ENCODE assay signal across 16 mouse cellular contexts in the genomic region with DNA sequence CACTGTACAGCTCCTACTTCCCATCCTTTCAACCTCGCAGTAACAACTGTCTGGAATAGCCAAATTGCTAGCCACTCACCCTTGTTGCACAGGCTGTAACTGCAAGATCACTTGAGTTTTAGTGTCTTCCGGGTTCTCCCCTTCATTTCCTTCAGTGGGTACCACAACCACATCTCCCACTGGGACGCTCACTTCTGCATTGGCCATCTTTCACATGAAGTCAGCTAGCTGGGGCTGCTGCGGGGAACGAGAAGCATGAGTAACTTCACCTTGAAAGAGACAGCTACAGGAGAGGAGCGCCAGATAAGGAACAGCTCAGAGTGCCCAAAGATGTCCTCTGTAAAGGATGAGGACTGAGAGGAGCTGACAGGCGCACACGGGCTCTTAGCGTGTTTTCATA. TPM values are rescaled to one million over a fixed set of nuclear protein-coding genes. Genes with fewer than 3 reads are reported as not detected.
A peak's percentile ranks its signal among the peaks of the same experiment; 100 is the strongest.
DNase-seq lines count a peak whose midpoint lies in the region.
"Had no signal": no experiment of that assay in that cellular context is flagged by ENCODE, and none has a peak within 500 bp of the region (broad histone marks: within the 10 kb centered on the region; RNA-seq: fewer than 3 reads in every experiment).

No protein-coding gene starts in this region.

- peak; percentile 46 for DNase-seq in adrenal gland, postnatal 14 days
- DNase-seq in adrenal gland, postnatal 10 days = no peak
- DNase-seq in spleen, adult 18-20 months = peak; percentile 39 to 49
- no peak for DNase-seq in spleen, adult 12 weeks (ENCODE audit: low spot score)
- peak; percentile 77 for DNase-seq in spleen, postnatal 36 days (ENCODE audit: low spot score in 2 of 2)
- no peak for DNase-seq in layer of hippocampus, adult 9-11 months
- DNase-seq: cerebellum, adult 2 months; cerebellum, postnatal 14 days; embryo, embryonic 11 days; forebrain, postnatal 0 days; gastrocnemius, postnatal 14 days; heart, adult 2 months; heart, postnatal 14 days had no signal

RNA-seq across cellular contexts. Expression of gene Gmeb1, which starts 9.8 kb away (rescaled TPM):
- 16.2 and 17.3 TPM in 2 replicates for total RNA-seq in adrenal gland, postnatal 14 days (2021)
- 10 to 100 TPM; 16.5 to 18.7 TPM for total RNA-seq in adrenal gland, postnatal 10 days (2021)

RNA-seq across cellular contexts. Expression of gene Taf12, which starts 22.6 kb away (rescaled TPM):
- 27.3 and 31.3 TPM in 2 replicates for total RNA-seq in adrenal gland, postnatal 14 days (2021)
- 10 to 100 TPM; 21.8 to 24.7 TPM for total RNA-seq in adrenal gland, postnatal 10 days (2021)

RNA-seq across cellular contexts. Expression of gene Ythdf2, which starts 39.5 kb away (rescaled TPM):
- 48.8 and 49.5 TPM in 2 replicates for total RNA-seq in adrenal gland, postnatal 14 days (2021)
- 10 to 100 TPM; 48.9 to 54.4 TPM for total RNA-seq in adrenal gland, postnatal 10 days (2021)

RNA-seq across cellular contexts. Expression of gene Rab42, which starts 51.6 kb away (rescaled TPM):
- total RNA-seq in adrenal gland, postnatal 14 days (2021) = 0.93 and 3.5 TPM in 2 replicates
- 1 to 10 TPM; 1.2 to 3.7 TPM for total RNA-seq in adrenal gland, postnatal 10 days (2021)
- total RNA-seq: common myeloid progenitor, adult 5-6 weeks; G1E; hematopoietic stem cell, adult 5-6 weeks had no signal

Comparison
In these comparisons a context has a peak if more than half of its experiments do, and no peak if none do; other contexts are left out.
1. DNase-seq: peak in adrenal gland, postnatal 14 days (single experiment), spleen, adult 18-20 months (2 of 2) and spleen, postnatal 36 days (2 of 2); none in adrenal gland, postnatal 10 days (single experiment), spleen, adult 12 weeks (single experiment) and layer of hippocampus, adult 9-11 months (single experiment).